Mouse (Mus musculus): ENCODE results near the gene Tsacc.
"Not testable (repeated sequence)": the region's sequence is repeated elsewhere in the genome, so short reads cannot be mapped to it uniquely, and the experiment has no call there.

Tsacc gene

GRCm38 (mm10) chr3:88284815-88285564, 11.8 kb downstream of the Tsacc start:
- not testable (repeated sequence) for DNase-seq (ENCODE audit: low read depth)

GRCm38 (mm10) chr3:88281141-88281916, 15.5 kb downstream of the Tsacc start:
- DNase-seq (ENCODE audit: low read depth): not testable (repeated sequence)

DNA sequence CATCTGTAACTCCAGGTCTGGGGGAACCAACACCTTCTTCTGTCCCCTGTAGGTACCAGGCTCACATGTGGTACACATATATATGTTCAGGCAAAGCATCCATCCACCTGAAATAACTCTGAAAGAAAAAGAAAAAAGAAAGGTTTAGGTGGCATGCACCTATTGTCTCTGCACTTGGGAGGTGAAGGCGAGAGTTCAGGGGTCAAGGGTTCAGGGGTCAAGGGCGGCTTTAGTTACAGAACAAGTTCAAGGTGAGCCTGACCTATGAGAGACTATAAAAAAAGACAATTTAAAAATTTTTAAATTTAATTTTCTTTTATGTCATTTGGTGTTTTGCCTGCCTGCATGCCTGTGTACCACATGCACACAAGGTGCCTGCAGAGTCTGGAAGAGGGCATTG, 16.8 kb downstream of the Tsacc start:
- no peak for DNase-seq (ENCODE audit: low read depth)

GRCm38 (mm10) chr3:88276529-88277143, 20.2 kb downstream of the Tsacc start:
- no peak for DNase-seq (ENCODE audit: low read depth)

DNA sequence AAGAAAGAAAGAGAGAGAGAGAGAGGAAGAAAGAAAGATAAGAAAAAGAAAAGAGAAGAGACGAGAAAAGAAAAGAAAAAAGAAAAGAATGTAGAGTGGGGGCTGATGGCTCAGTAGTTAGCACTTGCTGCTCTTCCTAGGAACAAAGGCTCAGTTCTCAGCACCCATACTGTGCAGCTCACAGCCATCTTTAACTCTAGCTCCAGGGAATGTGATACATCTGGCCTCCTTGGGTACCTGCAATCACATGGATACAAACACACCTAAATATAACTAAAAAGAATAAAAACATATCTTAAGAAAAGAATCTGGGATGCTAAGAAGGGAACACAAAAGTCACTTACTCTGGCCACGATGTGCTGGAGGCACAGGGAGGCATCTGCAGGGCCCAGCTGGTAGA, 20.7 kb downstream of the Tsacc start:
- no peak for DNase-seq (ENCODE audit: low read depth)

- DNase-seq (ENCODE audit: low read depth): no peak
These were observed 22.8 kb downstream of the Tsacc start for GRCm38 (mm10) chr3:88274002-88274401.

DNA sequence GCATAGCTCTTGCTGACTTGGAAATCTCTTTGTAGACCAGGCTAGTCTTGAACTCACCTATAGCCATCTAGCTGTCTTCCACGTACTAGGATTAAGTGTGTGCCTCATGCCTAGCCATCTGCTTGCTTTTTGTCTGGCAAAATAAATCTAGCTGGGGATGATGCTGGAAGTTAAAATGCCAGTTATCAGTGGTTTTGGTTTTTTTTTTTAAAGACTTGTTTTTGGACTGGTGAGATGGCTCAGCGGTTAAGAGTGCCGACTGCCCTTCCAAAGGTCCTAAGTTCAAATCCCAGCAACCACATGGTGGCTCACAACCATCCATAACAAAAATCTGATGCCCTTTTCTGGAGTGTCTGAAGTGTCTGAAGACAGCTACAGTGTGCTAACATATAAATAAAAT, 24.9 kb downstream of the Tsacc start:
- DNase-seq (ENCODE audit: low read depth): no peak

DNA sequence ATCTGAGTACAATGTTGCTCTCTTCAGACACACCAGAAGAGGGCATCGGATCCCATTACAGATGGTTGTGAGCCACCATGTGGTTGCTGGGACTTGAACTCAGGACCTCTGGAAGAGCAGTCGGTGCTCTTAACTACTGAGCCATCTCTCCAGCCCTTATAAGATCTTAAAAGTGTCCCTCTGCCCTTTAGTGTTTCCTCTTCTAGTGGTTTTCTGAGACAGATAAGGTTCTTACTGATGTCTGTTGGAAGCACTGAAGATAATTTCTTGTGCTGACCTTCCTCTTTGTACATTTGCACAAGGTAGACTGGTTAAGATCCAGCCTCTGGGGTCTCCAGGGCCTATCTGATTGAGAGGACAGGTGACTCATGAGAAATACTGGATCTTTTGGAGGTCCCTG, 25.5 kb downstream of the Tsacc start:
- DNase-seq (ENCODE audit: low read depth): not testable (repeated sequence)

GRCm38 (mm10) chr3:88268991-88269390, 27.8 kb downstream of the Tsacc start:
- DNase-seq (ENCODE audit: low read depth): no peak

DNA sequence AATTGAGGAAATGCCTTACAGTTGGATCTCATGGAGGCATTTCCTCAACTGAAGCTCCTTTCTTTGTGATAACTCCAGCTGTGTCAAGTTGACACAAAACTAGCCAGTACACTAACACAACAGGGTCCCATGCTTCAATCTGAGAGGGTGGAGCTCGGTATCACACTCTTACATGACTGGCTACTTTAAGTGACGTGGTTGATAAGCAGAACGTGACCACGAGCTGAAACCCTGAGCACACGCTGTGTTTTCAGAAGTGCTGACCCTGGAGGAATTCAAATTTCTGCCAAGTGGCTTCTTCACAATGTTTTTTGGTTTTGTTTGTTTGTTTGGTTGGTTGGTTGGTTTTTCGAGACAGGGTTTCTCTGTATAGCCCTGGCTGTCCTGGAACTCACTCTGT, 28.8 kb downstream of the Tsacc start:
- not testable (repeated sequence) for DNase-seq (ENCODE audit: low read depth)

- no peak for DNase-seq (ENCODE audit: low read depth)
These were observed 34.5 kb downstream of the Tsacc start for GRCm38 (mm10) chr3:88262346-88262745.

- no peak for DNase-seq (ENCODE audit: low read depth)
These were observed 40.4 kb downstream of the Tsacc start for GRCm38 (mm10) chr3:88256382-88256781.

GRCm38 (mm10) chr3:88255950-88256349, 40.8 kb downstream of the Tsacc start:
- DNase-seq (ENCODE audit: low read depth): no peak

DNA sequence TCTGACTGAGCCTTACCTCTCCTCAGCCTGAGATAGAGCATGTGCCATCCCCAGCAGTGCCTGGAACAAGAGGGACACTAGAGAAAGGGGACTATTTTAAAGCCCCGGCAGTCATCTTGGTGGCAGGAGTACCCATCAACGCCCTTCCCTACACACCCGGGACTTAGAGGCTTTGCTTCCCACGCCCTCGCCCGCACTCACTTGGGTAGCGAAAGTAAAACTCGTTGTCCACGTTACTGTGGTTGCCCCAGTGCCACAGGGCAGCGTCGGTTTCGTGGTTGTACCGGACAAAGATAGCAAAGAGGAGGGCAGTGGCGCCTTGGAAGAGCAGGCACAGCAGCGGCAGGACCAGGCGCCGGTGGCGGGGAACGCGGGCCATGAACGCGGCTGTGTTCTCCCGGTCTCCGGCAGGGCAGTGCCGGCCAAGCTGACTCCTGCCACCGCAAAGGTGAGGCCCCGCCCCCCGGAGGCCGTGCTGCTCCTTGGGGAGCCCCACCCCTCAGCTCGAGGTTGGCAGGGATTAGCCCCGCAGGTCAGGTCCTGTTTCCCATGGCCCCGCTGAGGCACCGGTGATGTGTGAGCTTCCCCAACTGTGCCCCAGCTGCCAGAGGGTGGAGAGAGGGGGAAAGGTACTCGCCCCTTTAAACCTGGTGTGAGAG, 42.4 kb downstream of the Tsacc start, which contains the start of gene Rhbg:
Gene Rhbg, minus strand, starts transcription at position 442 of the 659 bp plus-strand sequence.
- DNase-seq (ENCODE audit: low read depth): no peak

GRCm38 (mm10) chr3:88252739-88253138, 44.1 kb downstream of the Tsacc start:
- no peak for DNase-seq (ENCODE audit: low read depth)

DNA sequence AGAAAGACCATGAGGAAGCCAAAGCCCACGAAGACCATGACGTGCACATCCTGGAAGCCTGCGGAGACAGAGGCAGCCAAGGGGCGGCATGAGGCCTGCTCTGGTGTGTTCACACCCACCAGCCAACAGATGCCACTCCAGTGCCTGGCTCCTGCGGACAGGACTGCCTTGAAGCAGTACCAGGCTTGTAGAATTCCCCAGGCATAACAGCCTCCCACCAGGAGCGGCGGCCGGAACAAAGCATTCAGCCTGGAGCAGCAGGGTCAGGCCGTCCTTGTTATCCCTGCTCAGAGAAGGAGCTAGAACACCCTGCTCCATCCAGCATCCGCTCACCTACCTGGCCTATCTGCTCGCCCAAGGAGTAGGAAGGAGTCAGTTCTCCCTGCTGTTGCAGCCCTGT, 48.4 kb downstream of the Tsacc start:
- no peak for DNase-seq (ENCODE audit: low read depth)

DNA sequence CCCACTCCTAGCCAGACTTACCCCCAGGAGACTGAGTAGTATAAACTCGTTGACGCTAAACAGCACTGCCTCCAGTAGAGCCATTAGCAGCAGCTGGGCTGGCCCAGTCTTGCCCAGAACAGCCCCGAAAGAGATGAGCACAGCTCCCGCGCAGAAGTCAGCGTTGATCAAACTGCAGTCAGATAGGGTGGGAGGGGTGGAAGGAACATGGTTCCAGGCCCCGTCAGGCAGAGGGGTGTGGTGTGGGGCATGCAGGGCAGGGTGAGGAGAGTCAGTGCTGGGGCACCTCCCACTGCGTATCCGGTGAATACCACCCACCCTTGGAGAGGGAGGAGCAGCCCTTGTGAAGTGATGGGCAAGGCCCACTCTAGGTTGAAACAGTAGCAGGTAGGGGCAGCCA, 49.1 kb downstream of the Tsacc start:
- DNase-seq (ENCODE audit: low read depth): no peak

- peak; percentile 62 for DNase-seq (ENCODE audit: low read depth)
These were observed 51.0 kb downstream of the Tsacc start for GRCm38 (mm10) chr3:88245811-88246210.

GRCm38 (mm10) chr3:88244071-88244470, 52.7 kb downstream of the Tsacc start:
- DNase-seq (ENCODE audit: low read depth): peak; percentile 50

DNA sequence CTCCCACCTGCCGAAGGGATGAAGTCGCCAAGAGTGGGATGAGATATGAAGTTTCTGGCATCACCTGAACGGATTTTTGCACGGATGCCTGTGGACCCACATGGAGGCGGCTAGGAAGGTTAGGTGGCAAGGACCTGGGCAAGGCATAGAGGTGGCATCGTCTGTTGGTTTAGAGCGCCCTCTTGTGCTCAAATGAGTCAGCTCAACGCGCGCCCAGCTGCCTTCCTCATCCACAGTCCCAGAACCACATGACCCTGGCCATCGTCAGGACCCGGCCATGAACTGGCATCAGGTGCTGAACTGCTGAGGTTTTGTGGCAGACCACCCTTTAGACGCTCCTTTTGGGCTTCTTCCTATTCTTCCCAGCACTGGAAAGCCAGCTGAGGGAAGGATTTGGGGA, 54.3 kb downstream of the Tsacc start:
- DNase-seq (ENCODE audit: low read depth): peak; percentile 68

- no peak for DNase-seq (ENCODE audit: low read depth)
These were observed 55.6 kb downstream of the Tsacc start for GRCm38 (mm10) chr3:88241045-88241786.

DNA sequence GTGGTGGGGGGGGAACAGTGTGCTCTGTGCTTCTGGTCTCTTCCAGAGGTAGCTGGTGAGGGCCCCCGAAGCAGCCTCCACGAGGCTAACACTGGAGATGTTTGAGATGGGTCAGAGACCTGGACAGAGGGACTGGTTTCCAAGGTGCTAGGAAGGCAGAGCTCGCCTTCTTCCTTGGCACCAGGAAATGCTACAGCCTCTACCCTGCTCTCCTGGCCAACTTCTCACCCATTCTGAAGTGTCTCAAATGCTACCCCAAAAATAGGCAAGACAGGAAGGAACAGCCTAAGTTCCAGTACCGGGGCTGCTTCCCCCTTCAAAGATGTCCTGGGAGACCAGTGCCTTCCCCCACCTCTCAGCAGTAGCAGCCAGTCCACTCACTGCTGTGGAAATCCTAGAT, 57.4 kb downstream of the Tsacc start:
- no peak for DNase-seq (ENCODE audit: low read depth)
